8 mouse cellular contexts compared by ENCODE assay signal in the genomic region with DNA sequence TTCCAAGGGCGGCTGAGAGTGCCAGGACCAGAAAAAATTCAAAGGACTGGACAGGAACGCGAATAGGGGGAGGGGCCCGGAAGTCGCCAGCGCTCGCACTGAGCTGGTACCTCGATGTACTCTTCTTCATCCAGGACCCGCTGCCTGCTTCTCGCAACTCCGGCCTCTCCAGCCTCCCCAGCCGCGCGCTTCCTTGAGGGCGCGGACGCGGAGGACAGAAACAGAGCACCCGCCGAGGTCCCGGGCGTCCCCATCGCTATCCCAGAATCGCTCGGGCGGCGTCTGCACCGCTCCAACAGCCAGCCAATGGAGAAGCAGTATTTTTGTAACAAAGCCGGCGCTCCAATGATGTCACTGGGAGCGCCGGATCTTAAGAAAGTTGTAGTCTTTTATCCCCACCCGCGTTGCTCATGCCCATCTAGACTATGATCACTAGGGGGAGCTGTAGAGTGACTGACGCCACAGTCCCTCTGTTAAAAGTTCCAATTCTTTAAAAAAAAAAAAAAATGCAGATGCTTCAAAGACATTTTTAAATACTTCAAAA. TPM values are rescaled to one million over a fixed set of nuclear protein-coding genes. Genes with fewer than 3 reads are reported as not detected.
DNase-seq lines count a peak whose midpoint lies in the region; ATAC-seq lines count a peak whose summit lies in the region.

A gene (minus strand): TSS at position 297 of the 544 bp plus-strand sequence.

- H3K27me3 ChIP-seq in hindbrain, embryonic 12.5 days: peaks cover 46% of the 10 kb centered on the region

- WGBS in hindbrain, embryonic 12.5 days: under 1% methylated on average over 35 of the region's 35 CpGs

- H3K4me2 ChIP-seq in hindbrain, embryonic 12.5 days (replicated peaks): peak within 1 kb of the TSS; percentile 91

- peak; percentile 98 for DNase-seq in NIH3T3 (ENCODE audit: low read depth)
- peak; percentile 93 to 94 for DNase-seq in cerebellum, postnatal 10 days
- peak; percentile 90 for DNase-seq in frontal cortex, postnatal 10 days (ENCODE audit: low spot score in 2 of 2)
- DNase-seq in layer of hippocampus, postnatal 14 days (ENCODE audit: low spot score in 2 of 2): peak; percentile 89 to 96
- DNase-seq in lung, postnatal 14 days: peak; percentile 88
- peak; percentile 93 for DNase-seq in retina, adult 2 months (ENCODE audit: low read depth, low spot score)
- DNase-seq in thymus, postnatal 36 days: peak; percentile 83 to 89

- H3K4me1 ChIP-seq in hindbrain, embryonic 12.5 days: peaks cover 19% of the 10 kb centered on the region

- H3K36me3 ChIP-seq in hindbrain, embryonic 12.5 days: peaks cover 33% of the 10 kb centered on the region

- H3K4me3 ChIP-seq in hindbrain, embryonic 12.5 days: peak within 1 kb of the TSS; percentile 66

- H3K9me3 ChIP-seq in hindbrain, embryonic 12.5 days (replicated peaks): no peaks in the 10 kb centered on the region

- H3K9ac ChIP-seq in hindbrain, embryonic 12.5 days: peak within 1 kb of the TSS; percentile 72

- H3K27ac ChIP-seq in hindbrain, embryonic 12.5 days: peak within 1 kb of the TSS; percentile 40; the same call in 1 of the 2 replicates

- peak; percentile 93 for ATAC-seq in hindbrain, embryonic 12.5 days (ENCODE audit: low FRiP score)

RNA-seq across cellular contexts. Expression of the gene that starts here (rescaled TPM):
- polyA plus RNA-seq in hindbrain, embryonic 12.5 days (2016; fragmentation: Nextera tagmentation; extraction: Ambion mirVana): 50.0 and 51.1 TPM in 2 replicates
- 10 to 100 TPM; 27.8 to 32.2 TPM for total RNA-seq in layer of hippocampus, postnatal 14 days (2021)

Comparison
In these comparisons a context has a peak if more than half of its experiments do, and no peak if none do; other contexts are left out.
1. Peak in every context shown above with its lines: DNase-seq, ATAC-seq, H3K4me3 ChIP-seq and H3K27ac ChIP-seq.